Mouse (Mus musculus) megakaryocyte, embryonic 14.5 days (primary cell): ENCODE data around the gene Arhgap44.

Experiments used
- FLI1 ChIP-seq: IDR thresholded peaks from 2 replicates; pipeline ENCODE4 v1.6.1; 2012; ENCODE audit warnings: low read length, inconsistent platforms, mixed read lengths
- GATA1 ChIP-seq: IDR thresholded peaks from 3 replicates; pipeline ENCODE4 v1.6.1; 2012; ENCODE audit warnings: mixed read lengths, low read length, inconsistent platforms, borderline replicate concordance

DNA sequence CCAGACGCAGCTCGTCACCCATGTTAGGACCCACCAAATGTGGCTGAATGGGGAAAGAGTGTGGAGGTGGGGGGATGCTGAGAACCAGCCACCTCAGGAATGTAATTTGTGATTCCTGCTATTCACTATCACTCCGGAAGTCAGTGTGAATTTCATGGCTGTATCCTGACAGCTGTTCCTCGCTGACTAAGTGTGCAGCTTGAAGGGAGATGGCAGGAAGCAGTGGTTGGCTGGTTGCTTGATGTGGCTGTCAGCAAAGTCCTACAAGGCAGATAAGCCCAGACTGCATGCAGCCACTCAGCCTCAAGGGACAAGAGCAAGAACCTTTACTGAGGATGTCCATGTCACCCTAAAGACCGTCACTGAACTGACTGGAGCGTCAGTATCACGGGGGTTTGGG, 107.2 kb downstream of the Arhgap44 start:
- TF ChIP-seq GATA1 (no peak), FLI1 (no peak)
